Mouse (Mus musculus) forebrain, embryonic 10.5 days (tissue): ENCODE data around the gene Rps24. TPM values are rescaled to one million over a fixed set of nuclear protein-coding genes. Genes with fewer than 3 reads are reported as not detected.
"Not testable (repeated sequence)": the region's sequence is repeated elsewhere in the genome, so short reads cannot be mapped to it uniquely, and the experiment has no call there.

Source experiments
- DNase-seq: peaks from one replicate; pipeline ENCODE4 v3.0.0-alpha.2; 2017; ENCODE audit warnings: low spot score; ENCODE audit errors: extremely low spot score
- H3K27ac ChIP-seq: fragments of 300-500 bp; sonication (generic); 2 replicates; pipeline ENCODE4 v1.5.1; 2016; ENCODE audit warnings: mild to moderate bottlenecking
- H3K27me3 ChIP-seq: fragments of 300-500 bp; sonication (generic); 2 replicates; pipeline ENCODE4 v1.6.1; 2016; ENCODE audit warnings: mild to moderate bottlenecking; ENCODE audit not compliant: poor library complexity, severe bottlenecking
- H3K36me3 ChIP-seq: fragments of 300-500 bp; sonication (generic); replicated peaks from 2 replicates; pipeline ENCODE4 v1.6.1; 2016; ENCODE audit warnings: mild to moderate bottlenecking, moderate library complexity
- H3K4me1 ChIP-seq: fragments of 300-500 bp; sonication (generic); 2 replicates; pipeline ENCODE4 v1.6.1; 2016
- H3K4me3 ChIP-seq: fragments of 300-500 bp; sonication (generic); 2 replicates; pipeline ENCODE4 v1.5.1; 2016; ENCODE audit warnings: mild to moderate bottlenecking, moderate library complexity
- H3K9me3 ChIP-seq: fragments of 300-500 bp; sonication (generic); 2 replicates; pipeline ENCODE4 v1.6.1; 2016; ENCODE audit warnings: mild to moderate bottlenecking, moderate library complexity
- WGBS: fragments of 180-500 bp; shearing (Covaris S2); methylation state at CpG from one replicate; pipeline ENCODE4 v1.1.7; 2016; 5-methylcytosine and 5-hydroxymethylcytosine counted together
- polyA plus RNA-seq: library from polyadenylated mRNA; unstranded; fragments of >200 nt; fragmentation: Nextera tagmentation; extraction: Ambion mirVana; gene quantifications from 2 replicates; pipeline ENCODE4 v1.2.1, GENCODE M21; 2016

Rps24 gene
- polyA plus RNA-seq = 1,109 and 1,125 TPM in 2 replicates

GRCm38 (mm10) chr14:24486773-24487227 lies at the start of gene Rps24, which contains the start of gene Polr3a:
TSS of gene Rps24 (plus strand) at chr14:24487125.
TSS of gene Polr3a (minus strand) at chr14:24487058.
- Histone ChIP-seq H3K27me3 (no peaks in the 10 kb centered on the region), H3K4me1 (peaks cover 16% of the 10 kb centered on the region), H3K4me3 (peak within 1 kb of the TSS; percentile 76), H3K36me3 (peaks cover 32% of the 10 kb centered on the region), H3K27ac (peak within 1 kb of the TSS; percentile 86), H3K9me3 (no peaks in the 10 kb centered on the region)
- DNase-seq = peak; percentile 95
- under 1% methylated on average over 30 of the region's 30 CpGs for WGBS

- H3K27me3 ChIP-seq, DNase-seq, H3K4me1 ChIP-seq, H3K4me3 ChIP-seq, H3K9me3 ChIP-seq, H3K27ac ChIP-seq: not testable (repeated sequence)
- WGBS = 86% methylated on average over 4 of the region's 4 CpGs
- peaks cover 19% of the 10 kb centered on the region for H3K36me3 ChIP-seq
Observed at GRCm38 (mm10) chr14:24443529-24443928, 43.4 kb upstream of the Rps24 start.

DNA sequence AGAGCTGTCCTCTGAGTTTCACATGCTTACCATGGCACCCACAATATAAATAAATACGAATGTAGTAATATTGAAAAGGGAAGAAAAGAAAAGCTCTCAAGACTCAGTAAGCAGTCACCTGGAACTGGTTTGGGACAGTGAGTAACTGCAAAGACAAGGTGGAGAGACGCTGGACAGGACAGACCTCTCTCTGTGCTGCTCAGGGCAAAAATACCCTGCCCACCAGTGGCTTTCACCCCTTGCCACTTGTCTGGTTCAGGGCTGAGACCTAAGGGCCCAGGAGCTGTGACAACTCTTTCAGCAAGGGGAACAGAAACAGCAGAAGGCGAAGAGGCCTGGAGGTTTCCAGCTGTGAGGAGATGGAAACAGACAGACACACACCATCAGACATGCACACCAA lies 28.7 kb upstream of the Rps24 start:
- peaks cover 100% of the 10 kb centered on the region for H3K36me3 ChIP-seq
- no peak overlapping the region for H3K27ac ChIP-seq
- no peak overlapping the region for H3K4me3 ChIP-seq
- DNase-seq = no peak
- H3K9me3 ChIP-seq = no peaks in the 10 kb centered on the region
- 89% methylated on average over 3 of the region's 3 CpGs for WGBS
- H3K27me3 ChIP-seq = no peaks in the 10 kb centered on the region
- no peaks in the 10 kb centered on the region for H3K4me1 ChIP-seq

DNA sequence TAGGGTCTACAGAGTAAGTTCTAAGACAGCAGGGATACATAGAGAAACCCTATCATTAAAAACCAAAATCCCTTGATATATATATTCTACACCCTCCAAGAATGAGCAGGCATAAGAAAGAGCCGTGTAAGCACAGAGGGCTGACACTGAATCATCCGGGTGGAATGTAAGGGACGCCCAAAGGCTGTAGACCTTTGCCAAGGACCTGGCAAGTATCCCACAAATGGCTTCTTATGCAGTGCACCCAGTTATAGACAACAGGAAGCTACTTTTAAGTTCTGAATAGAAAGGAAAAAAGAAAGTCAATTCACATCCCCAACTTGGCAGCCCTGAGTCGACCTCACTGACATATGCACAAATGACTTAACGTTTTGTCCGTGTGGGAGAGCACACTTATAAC lies 18.1 kb upstream of the Rps24 start:
- H3K4me3 ChIP-seq = no peak overlapping the region
- no peak for DNase-seq
- no peaks in the 10 kb centered on the region for H3K9me3 ChIP-seq
- H3K27me3 ChIP-seq = no peaks in the 10 kb centered on the region
- 92% methylated on average over 6 of the region's 6 CpGs for WGBS
- peaks cover 99% of the 10 kb centered on the region for H3K36me3 ChIP-seq
- H3K27ac ChIP-seq = no peak overlapping the region
- H3K4me1 ChIP-seq = no peaks in the 10 kb centered on the region

GRCm38 (mm10) chr14:24486241-24486767 lies 621 bp upstream of the Rps24 start:
- H3K4me3 ChIP-seq = peak overlapping the region; percentile 76
- H3K36me3 ChIP-seq = peaks cover 33% of the 10 kb centered on the region
- H3K27me3 ChIP-seq = no peaks in the 10 kb centered on the region
- H3K27ac ChIP-seq = peak overlapping the region; percentile 86
- DNase-seq = no peak
- WGBS = 8% methylated on average over 13 of the region's 13 CpGs
- H3K9me3 ChIP-seq = no peaks in the 10 kb centered on the region
- peaks cover 11% of the 10 kb centered on the region for H3K4me1 ChIP-seq

GRCm38 (mm10) chr14:24489772-24490171 lies 2.8 kb downstream of the Rps24 start:
- H3K9me3 ChIP-seq, H3K27me3 ChIP-seq, DNase-seq, H3K4me3 ChIP-seq, H3K27ac ChIP-seq: not testable (repeated sequence)
- Histone ChIP-seq H3K4me1 (peaks cover 46% of the 10 kb centered on the region), H3K36me3 (peaks cover 33% of the 10 kb centered on the region)
- WGBS = 91% methylated on average over 7 of the region's 7 CpGs

DNA sequence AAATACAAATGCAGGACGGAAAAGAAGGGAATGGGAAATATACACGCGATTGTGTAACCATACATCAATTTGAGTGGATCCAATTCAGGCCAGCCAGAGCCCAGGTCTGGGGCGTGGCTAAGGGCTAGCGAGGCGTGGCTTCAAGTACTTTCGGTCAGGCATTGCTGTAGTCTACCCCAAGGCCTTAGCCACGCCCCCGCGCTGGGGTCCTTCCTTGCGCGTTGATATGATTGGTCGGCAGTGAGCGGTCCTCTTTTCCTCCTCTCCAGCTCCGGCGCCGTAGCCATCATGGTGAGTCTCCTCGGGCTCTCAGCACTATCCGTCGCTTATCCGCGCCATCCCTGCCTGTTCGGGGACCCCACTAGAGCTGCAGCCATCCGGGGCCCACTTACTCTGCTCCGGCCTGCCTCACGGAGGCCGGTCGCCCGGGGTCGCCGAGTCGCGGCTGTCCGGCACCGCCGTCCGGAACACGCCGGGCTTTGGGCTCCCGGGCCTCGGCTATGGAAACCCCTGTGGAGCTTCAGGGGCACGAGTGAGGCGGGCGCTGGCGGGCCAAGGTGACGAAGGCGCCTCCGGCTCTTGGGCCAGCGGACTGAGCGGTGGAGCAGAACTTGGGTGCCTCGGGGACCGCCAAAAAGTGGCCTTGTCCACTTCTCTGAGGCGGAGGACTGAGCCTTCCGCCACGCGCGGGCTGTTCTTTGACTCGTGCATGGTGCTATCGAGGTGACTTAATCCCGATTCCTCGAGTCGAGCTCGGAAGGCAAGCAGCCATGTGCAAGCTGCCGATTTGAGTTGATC lies 3.7 kb downstream of the Rps24 start:
- WGBS = under 1% methylated on average over 64 of the region's 64 CpGs

GRCm38 (mm10) chr14:24491266-24491981 lies 4.5 kb downstream of the Rps24 start:
- Histone ChIP-seq H3K36me3 (peaks cover 50% of the 10 kb centered on the region), H3K9me3 (no peaks in the 10 kb centered on the region), H3K4me1 (peaks cover 43% of the 10 kb centered on the region), H3K27ac (peak overlapping the region; percentile 99), H3K27me3 (no peaks in the 10 kb centered on the region), H3K4me3 (peak overlapping the region; percentile 99)
- WGBS = 7% methylated on average over 11 of the region's 11 CpGs
- DNase-seq = no peak

More for the DNA sequence above, 3.7 kb downstream of the Rps24 start:
- Histone ChIP-seq H3K36me3 (peaks cover 42% of the 10 kb centered on the region), H3K27ac (peak overlapping the region; percentile 99), H3K9me3 (no peaks in the 10 kb centered on the region), H3K4me3 (peak overlapping the region; percentile 99), H3K4me1 (peaks cover 46% of the 10 kb centered on the region), H3K27me3 (no peaks in the 10 kb centered on the region)
- DNase-seq = peak; percentile 97

- DNase-seq = no peak
- Histone ChIP-seq H3K27ac (no peak overlapping the region), H3K27me3 (no peaks in the 10 kb centered on the region), H3K9me3 (no peaks in the 10 kb centered on the region), H3K4me3 (peak overlapping the region; percentile 99), H3K4me1 (peaks cover 50% of the 10 kb centered on the region), H3K36me3 (peaks cover 68% of the 10 kb centered on the region)
- 89% methylated on average over 9 of the region's 9 CpGs for WGBS
Observed at GRCm38 (mm10) chr14:24493256-24493655, 6.3 kb downstream of the Rps24 start.

GRCm38 (mm10) chr14:24496507-24496906 lies 9.6 kb downstream of the Rps24 start:
- H3K27me3 ChIP-seq = no peaks in the 10 kb centered on the region
- no peak overlapping the region for H3K27ac ChIP-seq
- peaks cover 64% of the 10 kb centered on the region for H3K4me1 ChIP-seq
- H3K36me3 ChIP-seq = peaks cover 84% of the 10 kb centered on the region
- 85% methylated on average over 1 of the region's 1 CpGs for WGBS
- no peaks in the 10 kb centered on the region for H3K9me3 ChIP-seq
- DNase-seq = no peak
- H3K4me3 ChIP-seq = no peak overlapping the region

- H3K4me1 ChIP-seq = peaks cover 57% of the 10 kb centered on the region
- H3K4me3 ChIP-seq = no peak overlapping the region
- no peak overlapping the region for H3K27ac ChIP-seq
- DNase-seq = no peak
- no peaks in the 10 kb centered on the region for H3K27me3 ChIP-seq
- H3K9me3 ChIP-seq = no peaks in the 10 kb centered on the region
- 91% methylated on average over 1 of the region's 1 CpGs for WGBS
- H3K36me3 ChIP-seq = peaks cover 76% of the 10 kb centered on the region
Observed at GRCm38 (mm10) chr14:24497443-24497842, 10.5 kb downstream of the Rps24 start.

- peaks cover 63% of the 10 kb centered on the region for H3K36me3 ChIP-seq
Observed at GRCm38 (mm10) chr14:24498561-24499255, 11.8 kb downstream of the Rps24 start.

More at GRCm38 (mm10) chr14:24498561-24499255, 11.8 kb downstream of the Rps24 start:
- Histone ChIP-seq H3K27me3 (no peaks in the 10 kb centered on the region), H3K27ac (no peak overlapping the region), H3K4me3 (no peak overlapping the region), H3K9me3 (peaks cover 4% of the 10 kb centered on the region; the same call in 1 of the 2 replicates), H3K4me1 (peaks cover 44% of the 10 kb centered on the region)
- 78% methylated on average over 5 of the region's 5 CpGs for WGBS
- no peak for DNase-seq
